Mouse (Mus musculus): ENCODE measurements around the gene Apela.

DNA sequence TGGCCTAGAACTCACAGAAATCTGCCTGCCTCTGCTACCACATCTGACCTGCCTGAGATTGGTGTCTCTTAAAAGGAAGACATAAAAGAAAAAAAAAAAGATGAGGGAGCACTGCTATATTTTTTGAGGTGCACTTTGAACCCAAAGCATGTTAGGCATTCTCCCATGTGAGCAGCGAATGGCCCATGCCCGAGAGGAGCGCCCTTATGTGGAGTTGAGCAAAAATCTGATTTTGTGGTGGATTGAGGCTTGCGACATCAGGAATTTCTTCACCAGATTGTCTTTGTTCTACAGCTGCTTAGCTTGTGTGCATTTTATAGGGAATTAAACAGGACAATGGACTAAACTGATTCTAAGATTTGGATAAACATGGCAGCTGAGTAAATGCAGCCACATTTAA lies 10.1 kb upstream of the Apela start:
- no peak for TF ChIP-seq CTCF (IDR thresholded peaks at IDR 0.05; ENCODE audit: low read depth, low read length)
- TF ChIP-seq POLR2A (IDR thresholded peaks at IDR 0.05; ENCODE audit: borderline replicate concordance, low read depth, low read length) = no peak

All from bone marrow macrophage, adult 2 months (primary cell).